Mouse (Mus musculus) layer of hippocampus, adult 18-20 months (tissue): ENCODE measurements around the gene Aoc2. TPM values are rescaled to one million over a fixed set of nuclear protein-coding genes. Genes with fewer than 3 reads are reported as not detected.
A peak's percentile ranks its signal among the peaks of the same experiment; 100 is the strongest.
"Not testable (repeated sequence)": the region's sequence is repeated elsewhere in the genome, so short reads cannot be mapped to it uniquely, and the experiment has no call there.

Source experiments
- DNase-seq, 2 experiments: peaks; one replicate each; pipeline ENCODE4 v3.0.0; 2022; ENCODE audit warnings: low spot score in 2 of 2
- total RNA-seq, 2 experiments: library from RNA; stranded (reverse); gene quantifications; 2 replicates each; pipeline ENCODE4 v1.2.3; 2021

Aoc2 gene
- total RNA-seq, 2 experiments from 2014 or later = 6.3 to 7.0 TPM

DNA sequence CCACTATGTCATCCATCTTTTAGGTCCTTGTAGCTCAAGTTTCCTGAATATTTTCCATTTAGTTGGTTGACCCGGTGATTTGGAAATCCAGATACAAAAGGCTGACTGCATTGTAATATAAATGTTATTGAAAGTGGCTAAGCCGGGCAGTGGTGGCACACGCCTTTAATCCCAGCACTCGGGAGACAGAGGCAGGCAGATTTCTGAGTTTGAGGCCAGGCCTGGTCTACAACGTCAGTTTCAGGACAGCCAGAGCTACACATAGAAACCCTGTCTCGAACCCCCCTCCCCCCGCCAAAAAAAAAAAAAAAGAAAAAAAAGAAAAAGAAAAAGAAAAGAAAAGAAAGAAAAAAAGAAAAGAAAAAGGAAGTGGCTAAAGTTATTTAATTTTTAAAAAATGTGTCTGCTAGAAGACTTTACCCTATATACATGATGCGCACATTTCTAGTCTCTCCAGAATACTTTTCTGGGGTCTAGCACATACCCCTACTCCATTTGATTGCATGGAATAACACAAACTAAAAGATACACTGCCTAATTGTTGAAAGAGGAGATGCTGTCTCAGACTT lies 9.7 kb upstream of the Aoc2 start:
- no peak for DNase-seq

DNA sequence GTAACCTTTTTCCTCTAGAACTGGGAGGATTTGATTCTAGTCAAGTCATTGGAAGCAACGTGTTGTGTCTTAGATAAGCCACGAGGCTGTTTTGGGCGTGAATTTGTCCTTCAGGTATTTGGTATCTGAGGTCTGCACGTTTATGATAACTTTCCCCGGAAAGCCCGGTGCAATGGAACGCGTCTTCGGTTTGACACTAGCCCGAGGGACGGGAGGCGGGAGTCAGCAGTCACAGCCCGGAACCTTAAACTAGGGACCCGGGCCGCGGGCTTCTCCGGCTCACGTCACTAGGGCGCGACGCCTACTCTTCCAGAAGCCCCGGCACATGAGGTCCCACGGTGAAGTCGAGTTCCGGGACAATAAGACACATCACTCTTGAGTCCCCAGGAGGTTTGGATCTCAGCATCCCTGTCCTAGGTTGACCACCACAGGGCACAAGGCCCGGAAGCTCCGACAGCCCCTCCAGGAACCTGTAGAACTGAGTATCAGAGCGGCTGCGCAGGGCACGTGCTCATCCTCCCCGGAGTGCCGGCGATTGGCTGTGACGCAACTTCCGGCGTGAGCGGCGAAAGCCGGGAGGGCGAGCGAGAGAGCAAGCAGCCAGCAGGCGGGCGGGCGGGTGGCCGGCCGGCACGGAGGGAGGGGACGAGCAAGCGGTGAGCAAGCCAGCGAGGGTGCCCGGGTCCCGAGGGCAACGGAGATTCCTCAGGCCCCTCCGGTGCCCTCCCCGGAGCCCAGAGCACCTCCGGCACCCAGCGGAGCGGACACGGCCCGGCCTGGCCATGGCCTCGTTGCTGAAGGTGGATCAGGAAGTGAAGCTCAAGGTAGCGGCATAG lies 9.0 kb upstream of the Aoc2 start, which contains the start of gene Psme3:
Gene Psme3, plus strand, starts transcription at position 549 of the 836 bp plus-strand sequence.
- peak; percentile 93 to 96 for DNase-seq

DNA sequence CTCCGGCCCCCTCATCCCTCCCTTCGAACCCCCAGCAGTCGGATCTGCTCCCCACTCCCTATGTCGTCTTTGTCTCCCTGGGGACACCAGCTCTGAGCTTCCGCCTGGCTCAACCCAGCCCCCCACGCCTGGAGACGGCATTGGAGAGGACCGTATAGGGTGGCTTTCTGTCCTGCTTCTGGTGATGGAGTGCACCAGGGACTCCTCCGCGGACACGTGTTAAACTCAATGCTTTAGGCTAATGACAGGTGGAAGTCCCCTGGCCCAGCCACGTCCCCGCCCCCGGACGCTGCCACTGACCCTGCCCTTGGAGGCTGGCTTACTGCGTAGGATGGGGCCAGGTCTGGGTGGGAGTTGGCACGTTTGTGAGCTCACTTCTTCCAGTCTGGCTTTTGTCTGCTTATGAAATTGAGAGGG lies 8.4 kb upstream of the Aoc2 start:
- no peak for DNase-seq

DNA sequence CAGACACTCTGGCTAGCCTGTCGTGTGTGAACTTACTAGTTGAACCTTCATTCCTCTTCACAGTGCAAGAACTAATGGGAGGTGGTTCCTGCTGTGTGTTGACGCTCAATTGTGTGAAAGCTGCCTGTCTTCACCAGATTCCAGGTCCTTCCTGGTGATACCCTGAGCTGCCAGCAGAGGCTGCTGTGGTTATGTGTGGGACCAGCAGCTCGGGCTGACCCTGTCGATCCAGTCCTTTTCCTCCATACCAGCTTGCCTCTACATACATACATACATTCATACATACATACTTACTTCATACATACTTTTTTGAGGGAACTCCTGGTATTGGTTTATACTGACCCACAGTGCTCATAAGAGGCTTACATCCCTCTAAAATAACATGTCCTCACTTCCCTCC lies 1.3 kb upstream of the Aoc2 start:
- DNase-seq = peak; percentile 43 to 88

DNA sequence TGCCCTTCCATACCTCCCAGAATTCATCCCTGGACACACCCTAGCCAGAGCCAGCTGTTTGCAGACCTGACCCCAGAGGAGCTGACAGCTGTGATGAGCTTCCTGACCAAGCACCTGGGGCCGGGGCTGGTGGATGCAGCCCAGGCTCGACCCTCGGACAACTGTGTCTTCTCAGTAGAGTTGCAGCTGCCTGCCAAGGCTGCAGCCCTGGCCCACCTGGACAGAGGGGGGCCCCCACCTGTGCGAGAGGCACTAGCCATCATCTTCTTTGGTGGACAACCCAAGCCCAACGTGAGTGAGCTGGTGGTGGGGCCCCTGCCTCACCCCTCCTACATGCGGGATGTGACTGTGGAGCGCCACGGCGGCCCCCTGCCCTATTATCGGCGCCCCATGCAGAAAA lies 338 bp downstream of the Aoc2 start:
- not testable (repeated sequence) for DNase-seq

DNA sequence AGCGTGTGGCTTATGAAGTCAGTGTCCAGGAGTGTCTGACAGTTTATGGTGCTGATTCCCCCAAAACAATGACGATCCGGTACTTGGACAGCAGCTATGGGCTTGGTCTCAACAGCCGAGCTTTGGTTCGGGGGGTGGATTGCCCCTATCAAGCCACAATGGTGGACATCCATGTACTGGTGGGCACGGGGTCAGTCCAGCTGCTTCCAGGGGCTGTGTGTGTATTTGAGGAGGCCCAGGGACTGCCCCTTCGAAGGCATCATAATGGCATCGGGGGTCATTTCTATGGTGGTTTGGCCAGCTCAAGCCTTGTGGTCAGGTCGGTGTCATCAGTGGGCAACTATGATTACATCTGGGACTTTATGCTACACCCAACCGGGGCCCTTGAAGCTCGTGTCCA lies 1.3 kb downstream of the Aoc2 start:
- DNase-seq = no peak

DNA sequence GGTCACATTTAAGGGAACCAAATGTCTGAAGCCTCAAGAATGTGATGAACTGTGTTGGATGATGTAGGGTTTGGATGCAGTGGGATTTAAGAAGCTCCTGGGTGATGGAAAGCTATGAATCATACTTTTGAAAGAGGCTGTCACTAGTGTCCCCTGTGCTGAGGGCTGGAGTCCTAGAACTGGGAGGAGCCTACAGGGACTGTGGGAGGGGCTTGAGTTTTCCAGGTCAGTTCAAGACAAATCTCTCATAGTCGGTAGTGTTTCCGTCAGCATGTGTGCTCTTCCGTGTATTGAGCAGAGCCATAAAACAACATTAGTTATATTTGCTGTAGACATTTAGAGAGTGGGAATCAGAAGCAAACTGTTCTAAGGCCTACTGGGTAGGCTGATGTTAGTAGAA lies 2.4 kb downstream of the Aoc2 start:
- peak in 1 of 2 experiments; percentile 20 for DNase-seq

DNA sequence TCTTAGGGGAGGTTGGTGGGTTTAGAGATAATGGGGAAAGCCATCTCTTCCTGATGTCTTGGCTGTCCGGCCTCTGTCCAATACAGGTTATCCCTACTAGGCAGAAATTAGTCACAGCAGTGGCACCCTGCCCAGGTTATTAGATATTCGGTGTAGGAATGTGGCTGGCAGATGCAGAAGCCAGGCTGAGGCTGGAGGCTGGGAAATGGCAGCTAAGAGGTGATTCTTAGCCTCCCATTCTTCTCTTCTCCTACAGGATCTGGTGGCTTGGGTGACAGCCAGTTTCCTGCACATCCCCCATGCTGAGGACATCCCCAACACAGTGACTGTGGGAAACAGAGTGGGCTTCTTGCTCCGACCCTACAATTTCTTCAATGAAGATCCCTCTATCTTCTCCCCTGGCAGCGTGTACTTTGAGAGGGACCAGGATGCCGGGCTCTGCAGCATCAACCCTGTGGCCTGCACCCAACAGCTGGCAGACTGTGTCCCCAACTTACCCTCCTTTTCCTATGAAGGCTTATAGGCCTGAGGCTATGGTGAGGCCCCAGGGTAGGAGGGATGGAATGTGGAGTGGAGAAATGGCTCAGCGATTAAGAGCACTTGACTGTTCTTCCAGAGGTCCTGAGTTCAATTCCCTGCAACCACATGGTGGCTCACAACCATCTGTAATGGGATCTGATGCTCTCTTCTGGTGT lies 4.2 kb downstream of the Aoc2 start:
- DNase-seq = peak; percentile 32 to 66

DNA sequence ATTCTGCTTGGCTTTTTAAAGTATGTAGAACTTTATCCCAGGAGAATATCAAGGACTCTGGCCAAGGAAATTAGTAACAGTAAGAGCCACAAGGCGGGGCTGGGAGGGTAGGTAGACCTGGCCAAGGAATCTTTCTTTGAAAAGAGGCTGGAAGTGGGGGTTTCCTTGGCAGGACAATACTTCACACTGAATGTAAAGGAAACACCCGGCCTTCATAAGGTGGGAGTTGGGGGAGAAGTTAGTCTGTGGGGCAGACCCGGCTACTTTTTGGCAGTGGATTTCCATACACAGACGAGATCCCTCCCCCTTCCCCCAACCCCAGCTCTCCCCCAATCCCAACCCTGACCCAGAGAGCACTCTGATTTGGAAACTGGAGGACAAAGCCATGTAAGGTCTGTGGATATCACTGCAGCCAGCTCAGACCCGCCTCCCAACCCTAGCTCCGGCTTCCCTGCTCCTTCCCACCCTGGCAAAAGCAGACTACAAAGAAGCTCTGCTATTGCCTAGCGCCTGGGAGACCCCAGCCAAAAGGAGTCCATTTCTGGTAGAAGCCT lies 5.6 kb downstream of the Aoc2 start, which contains the start of gene Aoc3:
Gene Aoc3, plus strand, starts transcription at position 235 of the 554 bp plus-strand sequence.
- DNase-seq = no peak

DNA sequence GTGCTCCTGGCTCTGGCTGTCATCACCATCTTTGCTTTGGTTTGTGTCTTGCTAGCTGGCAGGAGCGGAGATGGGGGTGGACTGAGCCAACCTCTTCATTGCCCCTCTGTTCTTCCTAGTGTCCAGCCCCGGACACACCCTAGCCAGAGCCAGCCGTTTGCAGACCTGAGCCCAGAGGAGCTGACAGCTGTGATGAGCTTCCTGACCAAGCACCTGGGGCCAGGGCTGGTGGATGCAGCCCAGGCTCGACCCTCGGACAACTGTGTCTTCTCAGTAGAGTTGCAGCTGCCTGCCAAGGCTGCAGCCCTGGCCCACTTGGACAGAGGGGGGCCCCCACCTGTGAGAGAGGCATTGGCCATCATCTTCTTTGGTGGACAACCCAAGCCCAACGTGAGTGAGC lies 6.1 kb downstream of the Aoc2 start:
- DNase-seq = not testable (repeated sequence)

DNA sequence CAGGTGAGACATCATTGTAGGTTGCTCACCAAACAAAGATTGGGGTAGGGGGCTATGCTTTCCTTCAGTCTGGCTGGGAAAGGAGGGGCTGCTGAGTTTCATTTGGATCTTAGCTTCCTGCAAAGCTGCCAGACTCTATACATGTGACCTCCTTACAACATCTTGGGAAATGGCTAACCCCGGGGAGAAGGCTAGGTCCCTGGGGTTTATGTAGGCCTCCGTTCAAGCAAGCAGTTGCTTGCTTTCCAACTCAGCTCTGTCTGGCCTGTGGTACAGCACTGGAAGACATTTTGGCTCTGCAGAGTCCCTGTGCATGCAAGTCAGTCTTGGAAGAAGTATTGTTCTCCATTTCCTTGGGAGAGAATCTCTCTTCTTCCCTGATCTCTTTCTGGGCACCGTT lies 7.7 kb downstream of the Aoc2 start:
- DNase-seq = no peak

DNA sequence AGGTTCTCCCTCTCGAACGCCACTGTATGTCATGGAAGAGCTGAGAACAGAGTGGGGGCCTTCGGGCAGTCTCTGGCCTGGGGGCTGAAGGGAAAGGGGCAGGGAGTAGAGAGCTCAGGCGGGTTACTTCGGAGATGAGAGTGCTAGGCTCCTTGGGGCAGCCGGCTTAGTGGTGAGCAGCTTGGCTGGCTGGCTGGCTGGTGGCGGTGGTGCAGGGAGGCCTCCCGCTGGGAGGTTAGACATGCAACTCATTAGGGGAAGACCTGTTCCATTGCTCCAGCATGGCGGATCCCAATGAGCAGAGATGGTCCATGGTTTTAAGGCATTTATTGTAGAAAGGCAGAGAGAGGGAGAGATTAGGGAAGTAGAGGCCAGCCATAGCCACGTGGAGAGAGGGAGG lies 9.2 kb downstream of the Aoc2 start:
- DNase-seq = no peak

DNA sequence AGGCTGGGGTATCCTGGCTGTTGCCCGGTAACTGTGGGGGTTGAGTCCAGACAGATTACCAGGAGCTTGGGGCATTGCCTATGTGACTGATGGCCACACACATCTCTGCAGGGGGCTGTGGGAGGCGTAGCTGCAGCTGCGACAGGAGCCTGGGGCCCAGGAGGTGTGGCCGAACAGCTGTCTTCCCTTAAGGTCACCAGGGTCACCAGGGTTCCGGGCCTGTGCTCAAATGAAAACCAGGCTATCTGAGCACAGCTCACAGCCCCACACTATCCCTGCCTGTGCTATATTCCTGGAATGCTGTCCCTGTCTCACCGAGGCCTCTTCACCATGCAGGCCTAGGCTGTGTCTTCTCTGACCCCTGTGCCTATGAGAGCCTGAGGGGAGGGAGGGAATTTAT lies 9.7 kb downstream of the Aoc2 start:
- no peak for DNase-seq

DNA sequence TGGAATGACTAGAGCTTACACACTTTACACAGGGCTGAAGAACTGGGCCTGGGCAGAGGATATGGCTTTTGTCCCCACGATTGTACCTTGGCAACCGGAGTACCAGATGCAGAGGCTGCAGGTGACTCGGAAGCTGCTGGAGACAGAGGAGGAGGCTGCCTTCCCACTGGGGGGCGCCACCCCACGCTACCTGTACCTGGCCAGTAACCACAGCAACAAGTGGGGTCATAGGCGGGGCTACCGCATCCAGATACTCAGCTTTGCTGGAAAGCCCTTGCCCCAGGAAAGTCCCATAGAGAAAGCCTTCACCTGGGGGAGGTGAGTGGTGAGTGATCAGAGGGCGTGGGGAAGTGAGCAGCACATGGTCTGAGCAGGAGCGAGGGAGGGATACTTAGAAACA lies 10.8 kb downstream of the Aoc2 start:
- no peak for DNase-seq

DNA sequence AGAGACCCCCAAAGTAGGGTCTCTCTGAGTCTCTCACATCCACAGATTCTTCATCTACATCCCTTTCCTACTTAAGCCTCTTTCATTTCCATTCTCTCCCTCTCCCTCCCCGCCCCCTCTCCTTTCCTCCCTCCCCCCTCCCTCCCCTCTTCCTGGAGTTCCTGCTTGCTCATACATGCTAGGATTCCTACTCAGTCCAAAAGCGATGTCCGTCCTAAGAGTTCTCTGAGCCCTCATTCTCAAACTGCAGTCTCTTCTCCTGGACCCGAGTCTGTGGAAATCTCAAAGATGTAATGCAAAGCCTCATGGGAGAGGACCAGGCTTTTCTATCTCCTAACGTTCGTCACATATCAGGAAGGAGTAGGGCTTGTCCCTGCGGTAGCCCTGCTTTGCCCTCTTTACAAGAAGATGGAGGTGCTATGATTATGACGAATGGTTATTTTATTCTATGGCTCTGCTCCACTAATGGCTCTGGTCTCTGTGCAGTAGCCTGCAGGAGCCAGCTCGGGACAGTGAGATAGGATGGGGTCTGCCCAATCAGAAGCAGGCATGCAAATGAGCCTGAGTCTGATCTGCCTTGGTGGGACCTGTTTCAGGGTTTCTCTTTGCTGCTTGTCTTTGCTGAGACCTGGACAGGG lies 13.4 kb downstream of the Aoc2 start:
- no peak for DNase-seq

DNA sequence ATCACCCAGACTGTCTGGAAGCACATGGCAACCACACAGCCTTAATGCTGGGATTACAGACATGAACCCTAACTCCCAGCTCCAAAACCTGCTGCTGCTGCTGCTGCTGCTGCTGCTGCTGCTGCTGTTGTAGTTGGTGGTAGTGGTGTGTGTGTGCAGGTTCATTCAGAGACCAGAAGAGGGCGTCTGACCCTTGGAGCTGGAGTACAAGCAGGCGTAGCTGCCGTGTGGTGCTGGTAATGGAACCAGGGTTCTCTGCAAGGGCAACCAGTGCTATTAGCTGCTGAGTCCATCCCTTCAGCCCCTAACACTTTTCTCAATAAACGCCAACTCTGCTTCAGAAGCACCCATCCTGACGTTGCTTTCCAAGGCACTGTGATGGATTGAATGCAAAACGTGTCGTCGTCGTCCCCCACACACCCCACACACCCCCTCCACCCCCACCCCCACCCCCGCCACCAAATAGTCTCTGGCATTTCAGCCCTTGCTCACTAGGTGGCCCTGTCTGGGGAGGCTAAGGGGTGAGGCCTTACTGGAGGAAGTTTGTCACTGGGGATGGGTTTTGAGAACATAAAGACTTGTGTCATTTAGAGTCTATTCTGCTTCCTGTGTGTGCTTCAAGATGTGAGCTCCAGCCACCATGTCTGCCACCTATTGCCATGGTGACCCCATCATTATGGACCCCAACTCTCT lies 22.4 kb downstream of the Aoc2 start:
- no peak for DNase-seq

DNA sequence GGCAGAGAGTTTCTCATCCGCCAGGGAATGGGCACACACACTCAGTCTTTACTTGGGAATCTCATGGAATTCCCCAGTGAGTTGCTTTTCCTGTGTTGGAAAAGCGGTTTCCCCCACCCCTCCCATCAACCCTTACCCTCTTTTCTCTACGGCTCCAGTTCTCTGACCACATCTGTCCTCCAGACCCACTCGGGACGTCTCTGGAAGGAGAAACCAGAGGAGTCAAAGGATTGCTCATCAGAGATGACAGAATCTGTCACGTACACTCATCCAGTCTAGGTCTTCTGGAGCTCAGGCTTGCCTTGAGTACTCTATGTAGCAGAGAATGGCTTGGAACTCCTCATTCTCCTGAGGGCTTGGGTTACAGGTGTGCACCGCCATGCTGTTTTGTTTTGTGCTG lies 23.9 kb downstream of the Aoc2 start:
- DNase-seq = no peak

DNA sequence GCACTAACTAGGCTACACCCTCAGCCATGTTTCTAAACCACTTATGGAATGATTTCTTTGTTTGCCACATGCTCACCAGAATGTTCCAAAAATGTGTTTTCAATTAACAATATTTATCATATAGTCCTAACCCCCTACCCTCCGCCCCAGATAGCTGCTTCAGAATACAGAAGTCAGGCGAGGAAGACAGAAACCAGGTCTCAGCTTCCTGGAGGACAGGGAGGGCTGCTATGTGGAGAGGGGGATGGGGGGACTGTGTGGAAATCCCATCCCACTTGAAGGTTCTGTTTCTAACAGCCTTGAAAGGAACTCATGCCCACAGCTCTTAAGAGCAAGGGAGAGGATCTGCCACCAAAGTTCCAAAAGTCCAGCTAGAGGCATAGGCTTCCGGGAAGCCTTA lies 24.4 kb downstream of the Aoc2 start:
- no peak for DNase-seq

DNA sequence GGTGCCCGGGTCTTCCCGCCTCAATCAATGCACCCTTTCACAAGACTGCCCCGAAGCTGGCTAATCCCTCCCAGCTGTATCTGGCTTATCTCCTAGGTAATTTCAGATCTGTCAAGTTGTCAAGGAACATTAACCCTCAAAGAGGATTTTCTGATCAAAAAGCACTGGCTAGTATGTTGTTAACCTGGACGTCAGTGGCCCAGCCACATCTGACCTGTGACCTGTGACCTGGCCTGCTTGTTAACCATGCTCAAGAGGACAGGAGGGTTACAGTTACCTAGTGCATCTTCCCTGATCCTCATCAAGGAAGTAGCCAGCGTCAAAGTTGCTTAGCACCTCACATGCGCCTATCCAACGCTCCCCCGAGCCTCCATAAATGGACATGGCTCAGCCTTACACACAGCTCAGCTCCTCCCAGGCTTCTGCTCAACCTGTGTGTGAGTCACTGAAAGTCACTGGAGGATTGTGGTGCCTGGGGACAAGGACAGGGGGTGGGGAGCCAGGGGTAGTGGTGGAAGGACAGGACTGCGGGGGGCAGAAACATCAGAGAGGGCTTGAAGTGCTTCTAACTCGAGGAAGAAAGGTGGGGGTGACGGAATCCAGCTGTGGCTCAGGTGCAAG lies 26.3 kb downstream of the Aoc2 start:
- DNase-seq = no peak

DNA sequence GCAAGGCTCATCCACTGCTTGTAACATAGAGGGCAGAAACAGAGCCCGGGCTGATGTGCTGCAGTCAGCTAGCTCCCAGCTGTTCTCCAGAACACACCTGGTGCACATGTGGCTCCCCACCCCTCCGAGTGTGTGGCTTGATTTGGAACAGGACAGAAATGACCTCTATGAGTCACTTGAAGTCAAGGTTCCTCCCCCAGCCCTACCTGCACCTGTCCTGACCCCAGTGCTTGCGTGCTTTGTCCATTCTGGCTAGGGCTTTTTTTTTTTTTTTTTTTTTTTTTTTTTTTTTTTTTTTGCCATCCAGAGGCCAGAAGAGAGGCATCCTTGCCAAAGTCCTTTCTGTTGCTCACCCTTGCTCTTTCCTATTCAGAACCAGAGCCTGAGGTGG lies 26.9 kb downstream of the Aoc2 start:
- no peak for DNase-seq
